Mouse (Mus musculus) testis, adult 2 months (tissue): ENCODE results near the gene Stxbp4.

Experiments
- CTCF ChIP-seq: fragments of 200-500 bp; IDR thresholded peaks from 2 replicates; pipeline ENCODE4 v1.5.1; 2012; ENCODE audit warnings: low read depth, mild to moderate bottlenecking, inconsistent platforms, low read length, moderate library complexity; ENCODE audit not compliant: control insufficient read depth, insufficient read depth, insufficient replicate concordance
- POLR2A ChIP-seq: fragments of 200-500 bp; IDR thresholded peaks from 2 replicates; pipeline ENCODE4 v1.6.1; 2012; ENCODE audit warnings: low read depth, mild to moderate bottlenecking, inconsistent platforms, low read length, moderate library complexity; ENCODE audit not compliant: control insufficient read depth

DNA sequence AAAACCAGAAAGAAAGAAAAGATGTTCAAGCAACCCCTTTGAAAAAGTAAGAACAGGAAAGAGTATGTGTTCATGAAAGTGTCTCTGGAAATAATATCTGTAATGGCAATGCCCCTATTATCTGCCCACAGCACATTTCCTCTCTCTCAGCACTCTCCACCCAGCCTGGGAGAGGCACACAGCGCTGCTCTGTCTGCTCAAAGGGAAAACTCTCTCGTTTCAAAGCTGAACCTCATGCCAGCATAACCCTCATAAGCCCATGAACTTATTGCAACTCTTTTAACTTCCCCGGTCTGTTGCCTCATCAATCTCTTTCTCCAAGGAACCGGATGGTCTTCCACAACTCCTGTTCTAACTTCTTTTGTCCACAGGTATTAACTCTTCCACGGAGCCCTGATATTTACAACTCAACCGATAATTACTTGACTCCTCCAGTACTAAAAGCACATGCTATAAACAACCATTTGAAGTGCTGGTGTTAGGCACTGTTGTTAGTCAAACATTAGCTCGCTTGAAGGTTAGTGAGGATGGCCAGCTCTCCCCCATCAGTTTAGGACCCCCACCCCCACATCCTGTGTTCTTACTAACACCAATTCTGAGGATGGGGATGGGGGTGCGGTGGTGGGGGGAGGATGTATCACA is 26.6 kb upstream of the Stxbp4 start:
- no peak for TF ChIP-seq POLR2A
- no peak for TF ChIP-seq CTCF
